10 mouse cellular contexts compared by ENCODE assay signal in the genomic region with DNA sequence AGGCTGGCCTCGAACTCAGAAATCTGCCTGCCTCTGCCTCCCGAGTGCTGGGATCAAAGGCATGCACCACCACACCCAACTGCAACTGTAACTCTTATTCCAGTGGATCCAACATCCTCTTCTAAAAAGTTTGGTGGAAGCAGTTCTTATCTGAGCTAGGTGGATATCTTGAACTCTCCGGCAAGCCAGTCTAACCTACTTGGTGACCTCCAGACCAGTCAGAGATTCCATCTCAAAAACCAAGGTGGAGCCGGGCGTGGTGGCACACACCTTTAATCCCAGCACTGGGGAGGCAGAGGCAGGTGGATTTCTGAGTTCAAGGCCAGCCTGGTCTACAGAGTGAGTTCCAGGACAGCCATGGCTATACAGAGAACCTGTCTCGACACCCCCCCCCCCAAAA. TPM values are rescaled to one million over a fixed set of nuclear protein-coding genes. Genes with fewer than 3 reads are reported as not detected.
DNase-seq lines count a peak whose midpoint lies in the region; ATAC-seq and TF ChIP-seq lines count a peak whose summit lies in the region.
"Not testable (repeated sequence)": the region's sequence is repeated elsewhere in the genome, so short reads cannot be mapped to it uniquely, and the experiment has no call there.
"Had no signal": no experiment of that assay in that cellular context is flagged by ENCODE, and none has a peak within 500 bp of the region (broad histone marks: within the 10 kb centered on the region; RNA-seq: fewer than 3 reads in every experiment).

No protein-coding gene starts in this region.

- not testable (repeated sequence) for H3K27me3 ChIP-seq in heart, embryonic 10.5 days (ENCODE audit: insufficient read depth, poor library complexity, severe bottlenecking); intestine, embryonic 14.5 days (replicated peaks; ENCODE audit: control insufficient read depth, insufficient read depth, low read length); midbrain, embryonic 11.5 days (ENCODE audit: control insufficient read depth, insufficient read depth, low read length)

- H3K27ac ChIP-seq in gastrocnemius, adult 2 months, result peak overlapping the region; percentile 2; the same call in 1 of the 2 replicates
- not testable (repeated sequence) for H3K27ac ChIP-seq in heart, embryonic 10.5 days; intestine, embryonic 14.5 days (ENCODE audit: low read depth); midbrain, embryonic 11.5 days (ENCODE audit: low read depth, low read length)

- TF ChIP-seq CTCF in gastrocnemius, adult 2 months (IDR thresholded peaks at IDR 0.05), result not testable (repeated sequence)

- DNase-seq in gastrocnemius, adult 2 months, result not testable (repeated sequence)
- DNase-seq in heart, adult 11 months, result peak; percentile 85
- peak; percentile 54 for DNase-seq in heart, embryonic 10.5 days (ENCODE audit: low spot score)
- DNase-seq in intestine, embryonic 14.5 days (ENCODE audit: low spot score), result peak; percentile 34
- peak; percentile 21 for DNase-seq in midbrain, embryonic 11.5 days (ENCODE audit: low spot score, missing footprints)

- H3K4me3 ChIP-seq in gastrocnemius, adult 2 months; heart, embryonic 10.5 days; intestine, embryonic 14.5 days (ENCODE audit: low read depth, low read length); midbrain, embryonic 11.5 days (ENCODE audit: low read depth, low read length): not testable (repeated sequence)

- not testable (repeated sequence) for H3K9ac ChIP-seq in intestine, embryonic 14.5 days (ENCODE audit: low read length); midbrain, embryonic 11.5 days (ENCODE audit: low read length)

- not testable (repeated sequence) for H3K9me3 ChIP-seq in heart, embryonic 10.5 days; intestine, embryonic 14.5 days (ENCODE audit: control insufficient read depth, low read length); midbrain, embryonic 11.5 days (ENCODE audit: control insufficient read depth, low read length)

- ATAC-seq in intestine, embryonic 14.5 days (replicated peaks; ENCODE audit: low FRiP score, low TSS enrichment, low read depth); midbrain, embryonic 11.5 days (ENCODE audit: low FRiP score): not testable (repeated sequence)

- H3K4me2 ChIP-seq in intestine, embryonic 14.5 days (ENCODE audit: low read length); midbrain, embryonic 11.5 days: not testable (repeated sequence)

- intact Hi-C loops in gastrocnemius, adult 2 months (cut with DNase I), result not testable (repeated sequence)

- not testable (repeated sequence) for H3K4me1 ChIP-seq in heart, embryonic 10.5 days; intestine, embryonic 14.5 days (replicated peaks; ENCODE audit: control insufficient read depth, insufficient read depth, low read length); midbrain, embryonic 11.5 days (ENCODE audit: control insufficient read depth, insufficient read depth, low read length)

- H3K36me3 ChIP-seq in heart, embryonic 10.5 days; intestine, embryonic 14.5 days (ENCODE audit: control insufficient read depth, insufficient read depth, low read length); midbrain, embryonic 11.5 days (ENCODE audit: control insufficient read depth, insufficient read depth, low read length): not testable (repeated sequence)

- WGBS in heart, embryonic 10.5 days, result 87% methylated on average over 6 of the region's 6 CpGs
- WGBS in intestine, embryonic 14.5 days, result 86% methylated on average over 6 of the region's 6 CpGs
- 91% methylated on average over 6 of the region's 6 CpGs for WGBS in midbrain, embryonic 11.5 days

RNA-seq across cellular contexts. Expression of gene Rtn4rl2, which starts 10.2 kb away (rescaled TPM):
- total RNA-seq in gastrocnemius, adult 2 months (2021), result under 1 TPM; 0.28 to 0.41 TPM
- polyA plus RNA-seq in heart, embryonic 10.5 days (2016; fragmentation: Nextera tagmentation; extraction: Ambion mirVana), result 0.33 and 0.88 TPM in 2 replicates
- polyA plus RNA-seq in intestine, embryonic 14.5 days (2014; fragmentation: Nextera tagmentation; extraction: Ambion mirVana), result 0.99 and 1.9 TPM in 2 replicates
- polyA plus RNA-seq in midbrain, embryonic 11.5 days (2014; fragmentation: Nextera tagmentation; extraction: Ambion mirVana), result 1.4 and 1.6 TPM in 2 replicates
- total RNA-seq: CH12.LX, G1E had no signal
- polyA plus RNA-seq: activated CD4-positive, CD25-positive, alpha-beta regulatory T cell, adult 4 months; CD4-positive, CD25-positive, alpha-beta regulatory T cell, adult 4 months; G1E had no signal

RNA-seq across cellular contexts. Expression of gene Slc43a3, which starts 39.7 kb away (rescaled TPM):
- total RNA-seq in gastrocnemius, adult 2 months (2021), result 10 to 100 TPM; 26.4 to 30.2 TPM
- 48.4 and 50.9 TPM in 2 replicates for polyA plus RNA-seq in heart, embryonic 10.5 days (2016; fragmentation: Nextera tagmentation; extraction: Ambion mirVana)
- polyA plus RNA-seq in intestine, embryonic 14.5 days (2014; fragmentation: Nextera tagmentation; extraction: Ambion mirVana), result 46.7 and 54.7 TPM in 2 replicates
- 17.6 and 19.0 TPM in 2 replicates for polyA plus RNA-seq in midbrain, embryonic 11.5 days (2014; fragmentation: Nextera tagmentation; extraction: Ambion mirVana)
- polyA plus RNA-seq: Patski had no signal

RNA-seq across cellular contexts. Expression of gene Slc43a1, which starts 58.0 kb away (rescaled TPM):
- total RNA-seq in gastrocnemius, adult 2 months (2021), result 10 to 100 TPM in 1 of 2 experiments, 1 to 10 TPM in 1; 6.3 to 11.6 TPM
- 38.9 and 41.0 TPM in 2 replicates for polyA plus RNA-seq in heart, embryonic 10.5 days (2016; fragmentation: Nextera tagmentation; extraction: Ambion mirVana)
- polyA plus RNA-seq in intestine, embryonic 14.5 days (2014; fragmentation: Nextera tagmentation; extraction: Ambion mirVana), result 18.3 and 18.7 TPM in 2 replicates
- polyA plus RNA-seq in midbrain, embryonic 11.5 days (2014; fragmentation: Nextera tagmentation; extraction: Ambion mirVana), result 16.3 and 18.6 TPM in 2 replicates
- polyA plus RNA-seq: G1E had no signal
